Mouse (Mus musculus) c-Kit-positive CD71-negative TER-119-negative erythroid progenitor cells, embryonic 14.5 days (primary cell): ENCODE data around the gene Gm5868.
"Not testable (repeated sequence)": the region's sequence is repeated elsewhere in the genome, so short reads cannot be mapped to it uniquely, and the experiment has no call there.

Experiments used
- DNase-seq: peaks from one replicate; pipeline ENCODE4 v3.0.0-alpha.2; 2013; ENCODE audit warnings: low read depth

Gm5868 gene

DNA sequence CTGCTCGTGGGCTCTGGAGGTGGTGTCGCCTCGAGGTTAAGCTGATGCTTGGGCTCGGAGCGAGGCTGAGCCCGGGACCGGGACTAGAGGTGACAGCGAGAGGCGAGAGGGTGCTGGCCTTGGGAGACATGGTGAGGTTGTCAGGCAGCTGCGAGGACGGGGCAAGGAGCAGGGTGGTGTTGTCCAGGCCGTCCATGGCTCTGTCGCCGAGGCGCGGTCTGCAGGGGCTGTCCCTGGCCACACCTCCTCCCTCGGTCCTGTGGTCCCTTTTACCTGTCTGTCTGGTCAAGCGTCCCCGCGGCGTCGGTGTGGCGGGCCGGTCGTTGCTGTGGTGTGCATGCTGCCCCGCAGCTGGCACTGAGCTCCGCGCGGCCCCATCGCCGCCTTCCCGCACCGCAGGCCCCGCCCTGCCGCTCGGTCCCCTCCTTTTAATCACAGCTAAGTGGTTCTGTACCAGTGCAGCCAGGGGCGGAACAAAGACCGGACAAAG, at the start of gene Gm5868:
Gene Gm5868, minus strand, starts transcription at position 360 of the 490 bp plus-strand sequence.
- no peak for DNase-seq

DNA sequence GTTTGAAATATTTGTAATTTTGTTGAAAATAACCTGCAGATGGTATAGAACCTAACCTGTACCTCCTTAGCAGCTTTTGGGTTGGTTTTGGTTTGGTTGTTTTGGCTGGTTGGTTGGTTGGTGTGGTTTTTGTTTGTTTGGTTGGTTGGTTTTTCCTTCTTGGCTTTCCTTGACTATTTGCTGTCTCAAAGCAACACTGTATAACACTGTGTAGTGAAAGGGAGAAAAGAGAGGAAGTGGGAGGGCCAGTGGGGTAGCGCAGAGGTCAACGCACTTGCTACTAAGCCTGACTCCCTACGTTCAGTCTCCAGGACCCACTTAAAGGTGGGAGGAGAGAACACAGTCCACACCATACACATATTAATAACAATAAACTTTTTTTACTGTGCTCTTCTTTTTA, 49.2 kb upstream of the Gm5868 start:
- DNase-seq: no peak

DNA sequence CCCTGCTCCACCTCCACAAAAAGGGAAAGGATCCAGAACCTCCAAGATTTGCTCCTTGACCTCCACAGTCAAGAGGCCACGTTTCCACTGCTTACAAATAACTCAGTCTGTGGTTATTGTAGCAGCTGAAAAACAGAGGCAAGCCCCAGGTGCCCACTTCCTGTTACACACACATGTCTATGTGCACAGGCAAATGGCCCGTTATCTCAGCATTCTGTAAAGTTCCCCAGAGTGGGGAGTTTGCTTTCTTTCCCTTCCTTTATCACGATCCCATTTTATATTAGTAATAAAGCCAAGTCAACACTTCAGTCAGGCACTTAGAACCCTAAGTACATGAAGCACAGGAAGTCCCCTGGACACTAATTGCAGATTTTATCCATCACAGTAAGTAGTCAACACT, 48.8 kb upstream of the Gm5868 start:
- no peak for DNase-seq

DNA sequence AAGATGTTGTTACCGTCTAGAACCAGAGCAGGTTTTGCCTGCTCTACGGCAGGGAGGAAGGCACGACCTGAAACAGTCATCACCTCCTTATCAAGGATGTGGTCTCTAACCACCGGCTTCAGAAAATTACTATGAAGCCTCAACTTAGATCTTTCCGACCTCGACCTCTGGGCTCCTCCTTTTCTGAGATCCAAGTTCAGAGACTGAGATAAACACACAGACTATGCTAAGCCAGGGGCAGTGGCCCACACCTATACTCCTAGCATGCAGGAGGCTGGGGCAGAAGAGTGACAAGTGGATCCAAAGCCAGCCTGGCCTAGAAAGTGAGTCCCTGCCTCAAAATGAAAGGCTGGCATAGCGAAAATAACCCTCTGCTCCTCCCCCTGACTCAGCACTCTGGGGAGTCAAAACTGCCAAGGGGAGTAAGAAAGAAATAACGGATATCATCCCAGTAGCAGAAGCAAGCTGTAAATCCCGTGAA, 47.5 kb upstream of the Gm5868 start:
- no peak for DNase-seq

DNA sequence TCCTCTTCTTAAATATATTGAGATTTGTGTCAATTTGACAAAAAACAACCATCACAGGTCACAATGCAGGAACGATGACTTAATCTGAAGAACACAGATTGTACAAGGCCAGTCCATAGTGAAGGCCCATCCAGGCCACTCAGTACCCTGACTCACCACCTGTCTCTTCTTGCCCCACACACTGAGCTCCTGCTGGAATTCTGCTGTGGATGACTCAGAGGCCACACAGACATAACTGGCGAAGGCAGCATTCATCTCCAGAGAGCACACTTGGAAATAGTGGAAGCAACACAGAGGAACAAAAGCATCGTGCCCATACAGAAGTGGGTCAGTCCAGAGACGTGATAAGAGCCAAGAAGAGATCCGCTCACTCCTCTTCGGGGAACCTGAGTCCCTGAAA, 42.7 kb upstream of the Gm5868 start:
- no peak for DNase-seq

DNA sequence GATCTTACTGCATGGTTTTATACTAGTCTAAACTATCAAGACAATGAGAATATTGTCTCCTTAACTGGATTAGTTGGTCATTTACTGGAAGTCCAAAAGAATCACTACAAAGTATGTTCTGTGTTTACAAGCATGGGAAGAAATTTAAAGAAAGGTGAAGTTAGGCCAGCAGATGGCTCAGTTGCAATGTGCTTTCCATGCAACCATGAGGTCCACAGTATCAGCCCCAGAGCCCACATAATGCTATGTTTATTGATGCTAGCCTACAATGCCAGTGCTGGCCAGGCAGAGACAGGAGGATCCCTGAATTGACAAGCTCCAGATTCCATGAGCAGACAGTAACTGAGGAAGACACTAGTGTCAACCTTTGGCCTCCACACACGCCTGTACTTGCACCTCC, 33.7 kb upstream of the Gm5868 start:
- DNase-seq: no peak

DNA sequence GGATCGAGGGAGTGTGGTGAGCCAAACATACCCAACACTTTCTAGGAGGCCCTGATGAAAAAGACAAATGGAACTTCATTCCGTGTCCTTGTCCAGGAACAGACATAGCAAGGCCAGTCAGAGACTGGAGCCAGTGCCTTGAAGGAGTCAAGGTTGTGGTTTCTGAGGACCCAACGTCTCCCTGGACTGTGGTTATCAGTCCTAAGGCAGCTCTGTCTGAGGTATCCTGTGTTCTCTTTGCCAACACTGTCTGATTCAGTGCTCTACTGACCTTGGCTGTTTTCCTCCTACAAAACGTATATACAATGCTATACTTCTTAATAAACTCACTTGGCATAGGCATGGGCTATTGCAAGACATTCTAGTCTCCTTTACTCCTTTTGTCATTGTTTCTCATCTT, 30.1 kb upstream of the Gm5868 start:
- DNase-seq: no peak

DNA sequence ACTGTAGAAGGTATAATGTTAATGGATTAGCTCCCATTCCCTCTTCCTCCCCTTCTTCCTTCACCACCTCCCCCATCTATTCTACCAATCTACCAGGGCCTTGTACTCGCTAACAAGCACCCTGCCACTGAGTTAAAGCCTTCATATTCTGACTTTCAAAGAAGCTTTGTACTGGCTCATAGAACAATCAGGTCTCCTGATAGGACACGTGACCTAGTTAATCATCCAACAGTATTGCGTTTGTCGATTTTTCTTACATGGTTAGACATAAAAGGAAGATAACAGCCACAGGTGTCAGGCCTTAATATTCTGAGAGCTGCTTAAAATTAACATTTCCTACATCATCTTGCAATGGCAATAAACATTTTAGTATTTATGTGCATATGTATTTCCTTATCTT, 15.8 kb upstream of the Gm5868 start:
- no peak for DNase-seq

DNA sequence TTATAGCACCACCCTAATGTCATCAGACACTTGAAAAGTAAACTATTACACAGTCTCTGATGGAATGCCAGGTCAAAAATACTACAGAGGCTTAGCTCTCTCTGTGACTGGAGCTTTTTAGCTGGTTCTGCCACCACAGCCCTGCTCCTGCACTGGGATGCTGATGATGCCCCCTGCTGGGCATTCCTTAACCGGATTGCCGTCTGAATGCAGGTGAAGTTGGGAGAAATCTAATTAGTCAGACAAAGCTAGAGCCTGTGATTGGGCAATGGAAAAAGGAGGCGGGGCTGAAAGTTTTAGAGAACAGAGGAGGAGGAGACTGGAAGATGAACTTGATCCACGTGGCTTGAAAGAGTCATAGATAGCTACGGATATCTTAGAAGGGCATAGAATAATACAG, 13.7 kb upstream of the Gm5868 start:
- peak; percentile 45 for DNase-seq

DNA sequence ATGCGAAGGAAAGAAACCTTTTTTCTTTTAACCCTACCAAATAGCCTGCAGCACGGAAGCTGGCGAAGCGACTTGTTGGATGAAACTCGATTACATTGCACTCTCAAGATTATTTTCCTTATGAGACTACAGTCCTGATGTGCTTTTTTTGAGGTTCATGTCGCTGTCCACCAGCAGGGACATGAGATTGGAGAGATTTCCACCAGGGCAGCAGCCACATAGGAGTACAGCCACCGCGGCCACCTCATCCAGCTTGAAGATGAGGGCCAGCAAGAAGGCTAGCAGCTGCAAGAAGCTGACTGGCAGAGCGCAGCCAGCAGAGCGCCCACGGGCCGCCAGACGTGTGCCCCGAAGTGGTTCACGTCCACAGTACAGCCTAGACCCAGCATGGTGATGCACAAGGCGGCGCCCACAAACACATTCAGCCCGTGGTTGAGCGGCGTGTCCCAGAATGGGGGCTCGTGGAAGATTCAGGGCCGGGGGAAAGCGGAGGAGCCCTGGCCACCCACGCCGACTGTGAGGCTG, 622 bp downstream of the Gm5868 start:
- not testable (repeated sequence) for DNase-seq

DNA sequence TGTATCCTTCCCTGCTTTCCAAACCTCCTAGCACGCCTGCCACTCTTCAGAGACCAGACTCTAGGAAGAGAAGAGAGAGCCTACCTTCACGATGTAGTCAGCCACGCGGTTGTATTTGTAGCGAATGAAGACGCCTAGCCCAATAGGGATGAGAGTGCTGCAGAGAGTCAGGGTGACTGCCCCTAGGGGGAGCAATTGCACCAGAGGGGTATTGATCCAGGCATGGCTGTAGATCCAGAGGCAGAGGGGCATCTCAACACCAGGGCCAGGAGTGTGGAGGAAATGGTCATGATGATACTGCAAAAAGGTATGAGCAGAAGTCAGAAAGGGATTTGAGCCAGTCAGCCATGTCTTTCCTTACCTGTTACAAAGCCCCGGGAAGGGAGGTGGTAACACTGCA, 1.2 kb downstream of the Gm5868 start:
- not testable (repeated sequence) for DNase-seq

DNA sequence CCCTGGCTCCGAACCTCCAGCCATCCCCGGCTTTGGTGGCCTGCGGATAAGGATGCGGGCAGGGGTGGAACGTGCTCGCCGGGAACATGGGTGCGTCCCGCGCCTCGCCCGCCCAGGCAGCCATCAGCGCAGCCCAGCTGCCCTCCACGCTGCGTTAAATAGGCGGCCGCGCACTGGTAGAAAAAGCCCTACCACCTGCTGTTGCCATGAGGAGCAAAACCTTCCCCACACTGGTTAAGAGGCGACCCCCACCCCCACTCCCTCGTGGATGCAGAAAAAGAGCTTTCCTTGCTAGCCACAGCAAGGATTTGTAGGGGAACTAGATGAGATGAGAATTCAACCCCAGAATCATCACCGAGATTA, 6.4 kb downstream of the Gm5868 start, which contains the start of gene Zar1:
Gene Zar1, minus strand, starts transcription at position 285 of the 363 bp plus-strand sequence.
- not testable (repeated sequence) for DNase-seq

DNA sequence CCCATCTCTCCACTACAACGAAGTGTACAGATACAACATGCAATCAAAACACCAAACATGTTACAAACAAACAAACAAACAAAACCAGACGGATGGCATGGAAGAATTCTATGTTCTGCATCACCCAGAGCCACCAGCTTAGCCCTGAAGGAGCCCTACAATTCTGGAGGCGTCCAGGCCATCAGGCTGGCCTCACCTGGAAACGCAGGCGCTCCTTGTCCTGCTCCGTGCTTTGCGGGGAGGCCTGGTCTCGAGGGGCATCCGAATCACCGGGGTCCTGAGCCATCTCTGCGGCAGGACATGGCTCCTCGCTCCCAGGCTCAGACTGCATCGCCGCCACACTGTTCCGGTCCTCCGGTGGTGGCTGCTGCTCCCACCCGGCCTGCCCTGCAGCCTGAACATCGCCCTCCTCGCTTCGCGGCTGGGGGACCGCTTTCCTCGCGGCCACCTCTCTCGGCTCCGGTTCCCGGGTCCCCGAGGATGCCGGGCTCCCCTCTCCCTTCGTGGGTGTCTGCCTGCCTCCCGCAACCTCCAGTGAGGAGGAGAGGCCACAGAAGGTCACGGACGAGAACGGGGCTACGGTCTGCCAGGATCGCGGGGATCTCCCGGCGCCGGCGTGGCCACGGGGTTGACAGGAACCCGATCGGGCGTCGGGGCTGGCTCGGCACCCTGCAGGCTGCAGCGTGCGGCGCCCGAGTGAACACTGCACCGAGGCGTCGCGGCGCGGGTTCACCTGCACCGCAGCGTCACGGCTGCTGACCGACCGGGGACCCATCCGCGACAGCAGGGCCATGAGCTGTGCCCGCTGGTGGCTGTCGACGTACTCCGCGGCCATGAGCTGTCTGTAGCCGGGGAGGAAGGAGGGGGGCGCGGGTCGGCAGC, 7.0 kb downstream of the Gm5868 start:
- not testable (repeated sequence) for DNase-seq

DNA sequence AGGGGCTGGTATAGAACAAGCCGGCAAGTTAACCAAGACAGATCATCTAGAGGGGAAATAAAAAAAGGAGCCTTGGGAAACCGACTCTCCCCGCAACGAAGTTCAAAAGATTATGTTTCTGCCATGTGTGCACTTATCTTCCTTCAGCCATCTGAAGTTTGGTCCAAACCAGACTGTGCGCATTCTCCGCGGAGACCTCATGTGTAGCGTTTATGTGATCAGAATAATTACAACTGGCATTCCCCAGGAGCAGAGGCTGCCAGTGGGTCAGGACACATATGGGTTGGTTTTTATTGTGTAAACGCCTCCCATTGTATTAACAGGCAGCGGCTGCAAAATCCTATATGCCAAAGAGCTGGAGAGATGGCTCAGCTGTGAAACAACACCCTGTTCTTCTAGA, 7.8 kb downstream of the Gm5868 start:
- not testable (repeated sequence) for DNase-seq

DNA sequence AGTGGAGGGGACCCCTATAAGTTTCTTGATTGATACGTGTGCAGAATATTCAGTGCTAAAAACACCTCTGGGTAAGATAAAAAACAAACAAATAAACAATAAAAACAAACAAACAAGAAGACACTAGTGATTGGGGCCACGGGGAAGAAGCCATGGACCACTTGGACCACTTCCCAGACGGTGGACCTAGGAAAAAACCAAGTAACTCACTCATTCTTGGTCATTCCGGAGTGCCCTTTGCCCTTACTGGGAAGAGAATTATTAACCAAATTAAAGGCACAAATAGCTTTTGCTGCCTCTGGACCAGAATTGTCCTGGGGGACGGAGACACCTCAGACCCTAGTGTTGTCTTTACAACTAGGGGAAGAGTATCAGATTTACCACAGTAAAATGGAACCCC, 21.7 kb downstream of the Gm5868 start:
- DNase-seq: no peak

DNA sequence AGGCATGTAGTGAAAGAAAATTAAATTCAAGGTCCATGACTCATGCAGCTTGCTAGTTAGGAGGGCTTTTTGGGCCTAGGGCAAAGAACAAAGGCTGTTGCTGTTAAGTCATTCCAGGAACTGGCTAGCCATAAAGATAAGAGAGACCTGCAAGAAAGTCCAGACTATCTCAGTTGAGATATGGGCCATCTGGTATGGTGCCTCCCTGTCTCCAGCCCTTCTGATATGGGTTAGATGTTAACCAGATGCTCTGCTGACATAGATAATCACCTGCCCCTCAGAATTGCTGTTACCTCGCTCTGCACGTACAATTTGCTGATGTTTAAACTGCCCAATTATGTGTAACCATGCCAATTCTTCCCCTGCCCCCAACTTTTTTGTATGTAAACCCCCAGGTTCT, 24.2 kb downstream of the Gm5868 start:
- not testable (repeated sequence) for DNase-seq

DNA sequence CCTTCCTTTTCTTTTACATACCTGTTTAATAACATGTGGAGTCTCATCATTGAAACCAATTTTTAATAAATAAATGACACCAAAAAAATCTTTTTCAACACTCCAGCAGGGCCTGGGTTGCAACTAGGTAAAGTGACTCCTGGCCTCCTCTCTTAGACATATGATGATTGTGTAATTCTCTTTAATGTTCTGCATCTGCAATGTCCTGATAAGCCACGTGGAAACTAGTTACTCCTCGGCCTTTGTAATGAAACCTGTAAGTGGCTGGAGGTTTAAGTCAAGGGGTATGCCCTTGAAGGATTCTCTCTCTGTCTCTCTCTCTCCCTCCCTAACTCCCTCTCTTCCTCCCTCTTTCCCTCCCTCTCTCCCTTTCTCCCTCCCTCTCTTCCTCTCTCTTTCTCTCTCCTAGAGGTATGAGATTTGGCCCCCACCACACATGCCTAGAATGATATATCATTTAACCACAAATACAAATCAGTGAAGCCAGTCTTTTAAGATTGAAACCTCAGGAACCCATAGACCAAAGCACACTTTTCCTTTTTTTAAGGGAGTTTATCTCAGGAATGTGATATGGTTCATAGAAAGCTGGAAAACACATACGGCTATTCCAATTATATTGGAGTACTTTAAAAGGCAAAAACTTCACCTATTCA, 26.2 kb downstream of the Gm5868 start:
- DNase-seq: no peak

DNA sequence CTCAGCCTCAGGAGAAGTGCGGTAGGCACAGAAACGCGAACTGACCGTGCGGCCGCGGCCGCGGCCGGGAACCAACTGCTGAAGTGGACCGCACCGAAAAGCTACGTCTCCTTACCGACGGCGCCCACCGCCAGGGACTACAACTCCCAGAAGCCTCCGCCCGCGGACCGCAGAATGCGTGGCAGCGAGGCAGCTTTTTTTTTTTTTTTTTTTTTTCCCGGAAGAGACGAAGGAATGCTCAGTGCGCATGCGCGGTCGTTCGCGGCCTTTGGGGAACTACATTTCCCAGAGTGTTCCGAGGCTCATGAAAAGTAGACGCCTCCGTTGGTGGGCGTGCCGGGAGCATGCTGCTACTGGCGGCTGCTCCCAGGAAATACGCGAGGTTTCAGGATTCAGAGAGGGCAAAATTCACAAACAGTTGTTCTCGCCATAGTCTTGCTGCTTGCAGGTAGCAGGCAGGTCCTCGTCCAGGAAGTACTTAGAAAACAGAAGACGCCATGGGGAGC, 27.8 kb downstream of the Gm5868 start, which contains the start of gene Nfxl1:
Gene Nfxl1, minus strand, starts transcription at position 141 of the 506 bp plus-strand sequence.
- peak; percentile 99 for DNase-seq

DNA sequence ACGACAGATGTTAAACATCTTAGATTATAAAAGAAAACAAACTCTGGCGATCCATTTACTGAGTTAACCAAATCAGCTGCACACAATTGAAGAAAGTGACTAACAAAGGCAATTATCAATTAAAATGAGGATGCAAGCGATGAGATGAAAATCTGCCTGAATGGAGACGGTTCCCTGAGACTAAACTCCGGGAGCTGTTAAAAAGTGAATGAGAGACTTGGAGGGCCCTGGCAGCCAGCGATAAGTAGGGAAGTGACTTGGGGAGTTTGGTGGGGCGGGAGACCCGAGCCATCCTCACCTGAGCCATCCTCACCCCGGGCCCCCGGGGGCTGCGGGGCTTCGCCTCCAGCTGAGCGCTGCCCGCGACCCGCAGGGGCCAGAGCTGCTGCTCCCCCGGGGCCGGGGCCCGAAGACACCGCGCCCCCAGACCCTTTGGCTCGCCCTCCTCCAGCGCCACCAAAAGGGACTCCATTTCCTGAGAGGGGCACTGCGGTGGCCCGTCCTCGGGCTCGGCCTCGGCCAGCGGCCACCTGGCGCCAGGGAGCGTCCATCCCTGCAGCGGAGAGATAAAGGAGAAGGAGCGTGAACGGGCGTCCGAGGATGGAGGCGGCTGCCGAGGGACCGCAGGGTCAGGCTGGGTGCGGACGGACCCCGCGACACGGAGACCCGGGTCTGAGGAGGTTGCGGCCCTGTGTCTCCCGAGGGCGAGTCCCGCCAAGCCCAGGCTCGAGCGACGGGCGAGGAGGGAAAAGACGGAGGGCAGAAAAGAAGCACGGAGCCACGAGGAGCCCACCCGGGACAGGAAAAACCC, 28.4 kb downstream of the Gm5868 start:
- DNase-seq: no peak

DNA sequence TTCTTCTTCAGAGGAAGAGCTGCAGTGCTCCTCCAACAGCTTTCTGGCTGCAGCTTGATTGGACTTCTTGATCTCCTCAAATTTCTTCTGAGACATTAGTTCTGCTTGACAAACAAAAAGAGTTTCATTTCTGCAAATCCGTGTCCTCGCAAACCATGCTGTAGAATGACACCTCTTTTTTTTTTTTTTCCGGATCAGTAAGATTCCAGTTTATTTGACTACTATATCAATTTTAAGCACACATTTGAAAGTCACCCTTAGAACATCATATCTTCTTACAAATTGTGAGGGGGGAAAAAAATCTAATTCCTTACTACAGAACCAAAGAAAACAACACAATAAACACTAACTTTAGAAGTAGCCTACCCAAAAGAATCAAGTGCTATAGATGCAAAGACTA, 31.1 kb downstream of the Gm5868 start:
- DNase-seq: no peak

DNA sequence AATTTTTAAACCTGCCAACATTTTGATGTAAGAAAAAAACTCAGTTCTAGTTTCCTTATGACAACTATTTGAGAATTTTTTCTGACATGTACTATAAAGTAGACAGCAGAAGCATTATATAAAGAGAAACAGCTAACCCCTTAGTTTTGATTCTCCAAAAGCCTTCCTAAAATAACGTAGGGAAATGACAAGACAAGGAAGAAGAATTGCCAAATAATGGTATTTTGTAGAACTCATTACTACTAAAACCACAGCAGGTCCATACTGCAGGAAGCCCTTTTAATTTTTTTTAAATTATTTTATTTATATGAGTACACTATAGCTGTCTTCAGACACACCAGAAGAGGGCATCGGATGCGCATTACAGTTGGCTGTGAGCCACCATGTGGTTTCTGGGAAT, 36.1 kb downstream of the Gm5868 start:
- DNase-seq: no peak
